Mouse (Mus musculus) gastrocnemius, adult 2 months (tissue): ENCODE measurements at regions not wholly inside any gene's neighbourhood (a gene's known extent, or its start where the extent isn't known, plus 50 kb on each side); places are given as distances from the start of the nearest gene placed in this dataset.

Experiments used
- DNase-seq: peaks from one replicate; pipeline ENCODE4 v3.0.0; 2022
- H3K27ac ChIP-seq: fragments of 200-600 bp; 2 replicates; pipeline ENCODE4 v1.8.1; 2022; ENCODE audit warnings: mild to moderate bottlenecking
- H3K4me3 ChIP-seq: fragments of 200-600 bp; 2 replicates; pipeline ENCODE4 v1.8.1; 2022; ENCODE audit warnings: mild to moderate bottlenecking, moderate library complexity
- CTCF ChIP-seq: fragments of 200-600 bp; IDR thresholded peaks from 2 replicates; pipeline ENCODE4 v1.8.1; 2022; ENCODE audit warnings: antibody characterized with exemption, mild to moderate bottlenecking, moderate library complexity
- intact Hi-C: fragments of 180-260 bp; cut with DNase I; formaldehyde crosslinking; loops from one replicate; pipeline ENCODE4 v1.15.1; 2025

- DNase-seq = no peak
- Histone ChIP-seq H3K4me3 (no peak overlapping the region), H3K27ac (no peak overlapping the region)
- TF ChIP-seq CTCF = no peak
- intact Hi-C loops = no loop called here
These were observed 92.0 kb upstream of the Stc2 start for GRCm38 (mm10) chr11:31461824-31462223.

- intact Hi-C loops = no loop called here
- no peak for TF ChIP-seq CTCF
- Histone ChIP-seq H3K27ac (no peak overlapping the region), H3K4me3 (no peak overlapping the region)
- DNase-seq = no peak
These were observed 91.5 kb upstream of the Stc2 start for GRCm38 (mm10) chr11:31461348-31461747.

GRCm38 (mm10) chr11:31427374-31427773 lies 57.5 kb upstream of the Stc2 start:
- H3K27ac ChIP-seq = no peak overlapping the region
- H3K4me3 ChIP-seq = no peak overlapping the region
- DNase-seq = no peak
- no peak for TF ChIP-seq CTCF
- intact Hi-C loops = no loop called here
